Mouse (Mus musculus) adrenal gland, postnatal 25 days (tissue): ENCODE measurements around the gene Fam50b. TPM values are rescaled to one million over a fixed set of nuclear protein-coding genes. Genes with fewer than 3 reads are reported as not detected.

Source experiments
- DNase-seq: peaks from one replicate; pipeline ENCODE4 v3.0.0; 2021; ENCODE audit warnings: mixed read lengths
- long read RNA-seq: library from polyadenylated mRNA; stranded (forward); transcript quantifications from one replicate; pipeline ENCODE4 v2.0.0, GENCODE M21; 2021
- total RNA-seq: library from RNA; stranded (reverse); gene quantifications from 2 replicates; pipeline ENCODE4 v1.2.3, GENCODE M21; 2021

The Fam50b gene
- total RNA-seq, result not detected in 2 replicates
- long read RNA-seq, result 0 reads

- no peak for DNase-seq
These were observed at the start of gene Fam50b for GRCm38 (mm10) chr13:34734686-34735085. Gene Fam50b (plus strand): TSS chr13:34734850.

- DNase-seq, result peak; percentile 30
These were observed 49.5 kb upstream of the Fam50b start for GRCm38 (mm10) chr13:34685008-34685765.

- no peak for DNase-seq
These were observed 43.6 kb upstream of the Fam50b start for GRCm38 (mm10) chr13:34691049-34691448.

GRCm38 (mm10) chr13:34693111-34693510 is 41.5 kb upstream of the Fam50b start:
- no peak for DNase-seq

GRCm38 (mm10) chr13:34696734-34697332 is 37.8 kb upstream of the Fam50b start:
- DNase-seq, result no peak

GRCm38 (mm10) chr13:34700091-34700490 is 34.6 kb upstream of the Fam50b start:
- DNase-seq, result no peak

GRCm38 (mm10) chr13:34700630-34701029 is 34.0 kb upstream of the Fam50b start:
- no peak for DNase-seq

- DNase-seq, result no peak
These were observed 31.3 kb upstream of the Fam50b start for GRCm38 (mm10) chr13:34703301-34703700.

- DNase-seq, result no peak
These were observed 30.9 kb upstream of the Fam50b start for GRCm38 (mm10) chr13:34703795-34704194.

- DNase-seq, result no peak
These were observed 29.8 kb upstream of the Fam50b start for GRCm38 (mm10) chr13:34704835-34705234.

GRCm38 (mm10) chr13:34708955-34709354 is 25.7 kb upstream of the Fam50b start:
- peak; percentile 87 for DNase-seq

GRCm38 (mm10) chr13:34709566-34709965 is 25.1 kb upstream of the Fam50b start:
- DNase-seq, result no peak

GRCm38 (mm10) chr13:34711410-34711809 is 23.2 kb upstream of the Fam50b start:
- no peak for DNase-seq

GRCm38 (mm10) chr13:34712881-34713280 is 21.8 kb upstream of the Fam50b start:
- no peak for DNase-seq

GRCm38 (mm10) chr13:34715437-34715838 is 19.2 kb upstream of the Fam50b start:
- peak; percentile 56 for DNase-seq

GRCm38 (mm10) chr13:34724831-34725592 is 9.6 kb upstream of the Fam50b start:
- DNase-seq, result no peak

GRCm38 (mm10) chr13:34725800-34726476 is 8.7 kb upstream of the Fam50b start:
- peak; percentile 48 for DNase-seq

GRCm38 (mm10) chr13:34726477-34726805 is 8.2 kb upstream of the Fam50b start:
- DNase-seq, result no peak

- no peak for DNase-seq
These were observed 7.6 kb upstream of the Fam50b start for GRCm38 (mm10) chr13:34727060-34727459.

GRCm38 (mm10) chr13:34731551-34731950 is 3.1 kb upstream of the Fam50b start:
- DNase-seq, result no peak

- DNase-seq, result no peak
These were observed 870 bp upstream of the Fam50b start for GRCm38 (mm10) chr13:34733780-34734179.

- DNase-seq, result no peak
These were observed 3.5 kb downstream of the Fam50b start for GRCm38 (mm10) chr13:34737968-34738698.
